Mouse (Mus musculus) layer of hippocampus, postnatal 14 days (tissue): ENCODE measurements at regions not wholly inside any gene's neighbourhood (a gene's known extent, or its start where the extent isn't known, plus 50 kb on each side); places are given as distances from the start of the nearest gene placed in this dataset.

Source experiments
- DNase-seq, 2 experiments: peaks; one replicate each; pipeline ENCODE4 v3.0.0; 2021 to 2022; ENCODE audit warnings: low spot score in 2 of 2, mixed read lengths in 1 of 2

DNA sequence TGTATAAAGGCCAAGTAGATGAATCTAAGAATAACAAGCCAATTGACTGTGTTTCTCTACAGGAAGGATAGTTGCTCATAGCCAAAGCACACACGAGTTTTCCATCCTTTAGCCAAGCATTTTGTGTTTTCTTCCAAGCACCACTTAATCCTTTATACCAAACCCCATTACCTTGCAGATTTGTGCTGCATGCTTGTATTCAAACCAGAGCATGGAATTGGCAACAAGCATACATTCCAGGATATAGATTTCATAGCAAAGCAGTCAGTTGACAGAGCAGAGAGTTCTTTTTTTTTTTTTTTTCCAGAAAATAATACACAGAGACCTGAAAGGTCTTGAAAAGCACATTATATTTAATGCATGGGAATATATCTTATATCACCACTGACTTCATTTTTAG is 169.9 kb downstream of the Pom121l12 start:
- DNase-seq: no peak

DNA sequence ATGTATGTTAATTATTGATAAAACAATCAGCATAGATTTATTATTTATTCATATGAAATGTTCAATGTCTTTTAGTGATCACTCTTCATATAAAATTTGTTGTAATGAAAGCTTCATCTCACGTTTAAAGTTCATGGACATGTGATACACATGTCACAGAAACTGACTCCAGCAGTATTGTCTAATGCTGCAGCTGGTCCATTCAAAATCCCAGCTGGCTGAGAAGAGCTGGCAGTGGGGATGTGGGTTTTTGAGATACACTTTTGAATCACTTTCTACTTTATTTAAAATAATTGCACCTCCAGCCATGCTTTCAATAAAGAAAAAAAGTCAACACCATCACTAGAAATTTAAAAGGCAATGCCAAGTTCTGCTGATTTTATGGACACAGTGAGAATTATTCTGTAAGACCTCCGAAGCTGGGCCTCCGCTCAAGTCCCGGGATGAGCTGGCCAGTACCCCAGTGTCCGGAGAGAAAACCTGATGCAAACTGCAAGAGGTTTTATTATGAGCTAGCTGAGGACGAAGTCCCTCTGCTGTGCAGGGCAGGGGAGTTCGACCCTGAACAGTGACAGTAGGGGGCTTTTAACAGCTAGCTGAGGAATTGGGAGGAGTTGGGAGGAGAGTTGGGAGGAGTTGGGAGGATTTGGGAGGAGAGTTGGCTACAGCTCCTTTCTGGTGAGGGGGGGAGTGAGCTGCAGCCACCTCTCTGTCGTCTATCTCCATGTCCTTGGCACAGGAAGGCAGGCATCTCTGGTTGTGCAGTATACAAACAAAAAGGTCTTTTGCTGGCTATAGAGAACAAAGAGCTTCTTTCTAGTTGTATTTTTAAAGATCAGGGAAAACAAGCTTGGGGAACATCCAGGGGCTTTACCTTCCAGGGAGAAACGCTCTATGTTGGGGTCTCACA is 170.6 kb downstream of the Pom121l12 start:
- peak; percentile 20 to 26 for DNase-seq

DNA sequence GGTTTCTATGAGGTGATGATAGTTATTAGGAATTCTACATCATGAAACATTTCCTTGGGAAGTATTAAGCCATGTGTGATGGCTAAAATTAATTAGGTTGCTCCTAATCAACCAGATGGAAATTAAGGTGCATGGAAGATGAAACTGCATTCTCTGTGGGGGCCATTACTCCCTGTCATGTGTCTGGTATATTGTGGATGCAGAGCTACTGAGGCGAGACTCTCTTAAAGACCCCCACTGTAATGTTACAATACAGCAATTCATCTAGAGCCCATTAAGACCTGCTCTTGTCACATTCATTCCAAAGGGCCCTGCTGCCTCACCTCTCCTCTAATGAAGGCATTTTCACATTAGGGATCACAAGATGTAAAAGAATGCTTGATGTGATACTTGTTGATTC is 199.2 kb downstream of the Pom121l12 start:
- DNase-seq: no peak

DNA sequence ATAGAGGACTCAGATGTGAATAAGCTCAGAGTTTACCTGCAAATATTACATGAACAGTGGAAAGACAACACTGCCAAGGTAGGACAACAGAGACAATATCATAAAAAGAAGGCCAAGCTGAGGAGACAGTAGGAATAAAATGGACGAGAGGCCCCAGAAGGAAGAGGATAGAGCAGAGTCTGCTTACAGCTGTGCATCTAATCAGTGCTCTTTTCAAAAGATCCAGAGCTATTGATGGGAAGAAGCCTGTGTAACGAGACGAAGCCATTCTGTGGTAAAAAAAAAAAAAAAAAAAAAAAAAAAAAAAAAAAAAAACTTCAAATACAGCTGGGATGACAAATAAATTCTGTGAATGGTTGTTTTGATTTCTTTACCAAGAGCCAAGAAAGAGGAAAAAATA is 200.2 kb downstream of the Pom121l12 start:
- DNase-seq: no peak

DNA sequence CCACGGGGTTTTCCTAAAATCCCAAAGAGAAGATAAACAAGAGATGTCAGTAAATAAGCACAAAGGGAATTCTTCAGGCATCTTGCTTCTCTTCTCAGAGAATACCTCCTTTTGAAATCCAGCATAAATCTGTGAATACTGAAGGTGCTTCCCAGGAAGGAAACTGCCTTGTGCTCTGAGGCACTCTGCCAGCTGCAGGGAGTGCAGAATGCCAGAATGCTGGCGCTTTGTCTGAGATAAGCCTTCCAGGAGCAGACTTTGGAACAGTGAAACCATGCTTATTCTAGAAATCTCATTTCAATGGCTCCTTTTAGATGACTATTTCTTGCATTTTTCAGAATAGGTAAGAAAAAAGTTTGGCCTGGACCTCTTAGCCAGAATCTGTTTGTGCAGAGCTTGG is 219.9 kb downstream of the Pom121l12 start:
- peak in 1 of 2 experiments; percentile 9 for DNase-seq
